Mouse (Mus musculus): Measurements from ENCODE around the gene Atg5. TPM values are rescaled to one million over a fixed set of nuclear protein-coding genes. Genes with fewer than 3 reads are reported as not detected.

Atg5 gene
- polyA plus RNA-seq, 1 experiment = 12.7 TPM

- Histone ChIP-seq H3K79me2 (ENCODE audit: control insufficient read depth, insufficient read depth) (no peaks in the 10 kb centered on the region), H3ac (ENCODE audit: control insufficient read depth, insufficient read length) (no peak overlapping the region), H3K4me2 (ENCODE audit: low read depth) (no peak overlapping the region), H3K36me3 (ENCODE audit: control insufficient read depth, insufficient read depth) (no peaks in the 10 kb centered on the region), H3K4me3 (no peak overlapping the region), H3K27me3 (ENCODE audit: control insufficient read depth, insufficient read depth, insufficient read length) (no peaks in the 10 kb centered on the region)
- TF ChIP-seq TCF3 (IDR thresholded peaks at IDR 0.05; ENCODE audit: insufficient read length, low read depth) (no peak), POLR2AphosphoS2 (IDR thresholded peaks at IDR 0.05; ENCODE audit: insufficient read length, low read depth) (no peak), MAX (IDR thresholded peaks at IDR 0.05; ENCODE audit: low read depth) (no peak), MYOG (IDR thresholded peaks at IDR 0.05; ENCODE audit: control insufficient read depth in 1 of 3, insufficient read depth in 1 of 3, insufficient read length in 2 of 3, low read depth in 2 of 3) (no peak), REST (IDR thresholded peaks at IDR 0.05; ENCODE audit: insufficient read depth, insufficient read length) (no peak), SRF (IDR thresholded peaks at IDR 0.05; ENCODE audit: control insufficient read depth, insufficient read length, low read depth) (no peak), E2F4 (IDR thresholded peaks at IDR 0.05; ENCODE audit: insufficient read depth) (no peak), USF1 (IDR thresholded peaks at IDR 0.05; ENCODE audit: low read depth) (no peak), POLR2A (IDR thresholded peaks at IDR 0.05; ENCODE audit: insufficient read length, low read depth) (no peak), CEBPB (IDR thresholded peaks at IDR 0.05; ENCODE audit: insufficient read depth, poor library complexity, severe bottlenecking) (no peak), MYOD1 (IDR thresholded peaks at IDR 0.05; ENCODE audit: control insufficient read depth in 1 of 3, insufficient read length in 2 of 3, low read depth in 2 of 3) (no peak), TCF12 (IDR thresholded peaks at IDR 0.05; ENCODE audit: insufficient read depth, poor library complexity, severe bottlenecking) (no peak)
Observed at GRCm38 (mm10) chr10:44340928-44341327, 72.8 kb downstream of the Atg5 start.

GRCm38 (mm10) chr10:44341826-44342521, 73.8 kb downstream of the Atg5 start:
- TF ChIP-seq E2F4 (IDR thresholded peaks at IDR 0.05; ENCODE audit: insufficient read depth) (no peak), POLR2AphosphoS2 (IDR thresholded peaks at IDR 0.05; ENCODE audit: insufficient read length, low read depth) (no peak)
- Histone ChIP-seq H3K27me3 (ENCODE audit: control insufficient read depth, insufficient read depth, insufficient read length) (no peaks in the 10 kb centered on the region), H3K4me2 (ENCODE audit: low read depth) (no peak overlapping the region), H3K36me3 (ENCODE audit: control insufficient read depth, insufficient read depth) (peaks cover under 1% of the 10 kb centered on the region), H3K4me3 (no peak overlapping the region), H3K79me2 (ENCODE audit: control insufficient read depth, insufficient read depth) (no peaks in the 10 kb centered on the region), H3ac (ENCODE audit: control insufficient read depth, insufficient read length) (no peak overlapping the region)

- Histone ChIP-seq H3ac (ENCODE audit: control insufficient read depth, insufficient read length) (no peak overlapping the region), H3K4me3 (no peak overlapping the region), H3K79me2 (ENCODE audit: control insufficient read depth, insufficient read depth) (no peaks in the 10 kb centered on the region), H3K27me3 (ENCODE audit: control insufficient read depth, insufficient read depth, insufficient read length) (no peaks in the 10 kb centered on the region), H3K4me2 (ENCODE audit: low read depth) (no peak overlapping the region), H3K36me3 (ENCODE audit: control insufficient read depth, insufficient read depth) (peaks cover 6% of the 10 kb centered on the region)
- no peak for TF ChIP-seq POLR2A (IDR thresholded peaks at IDR 0.05; ENCODE audit: insufficient read length, low read depth)
- TF ChIP-seq USF1 (IDR thresholded peaks at IDR 0.05; ENCODE audit: low read depth) = no peak
- no peak for TF ChIP-seq REST (IDR thresholded peaks at IDR 0.05; ENCODE audit: insufficient read depth, insufficient read length)
- no peak for TF ChIP-seq MYOG (IDR thresholded peaks at IDR 0.05; ENCODE audit: control insufficient read depth in 1 of 3, insufficient read depth in 1 of 3, insufficient read length in 2 of 3, low read depth in 2 of 3)
- no peak for TF ChIP-seq E2F4 (IDR thresholded peaks at IDR 0.05; ENCODE audit: insufficient read depth)
- TF ChIP-seq MYOD1 (IDR thresholded peaks at IDR 0.05; ENCODE audit: control insufficient read depth in 1 of 3, insufficient read length in 2 of 3, low read depth in 2 of 3) = no peak
- TF ChIP-seq CEBPB (IDR thresholded peaks at IDR 0.05; ENCODE audit: insufficient read depth, poor library complexity, severe bottlenecking) = no peak
- TF ChIP-seq MAX (IDR thresholded peaks at IDR 0.05; ENCODE audit: low read depth) = no peak
- TF ChIP-seq TCF12 (IDR thresholded peaks at IDR 0.05; ENCODE audit: insufficient read depth, poor library complexity, severe bottlenecking) = no peak
- no peak for TF ChIP-seq TCF3 (IDR thresholded peaks at IDR 0.05; ENCODE audit: insufficient read length, low read depth)
- no peak for TF ChIP-seq POLR2AphosphoS2 (IDR thresholded peaks at IDR 0.05; ENCODE audit: insufficient read length, low read depth)
- no peak for TF ChIP-seq SRF (IDR thresholded peaks at IDR 0.05; ENCODE audit: control insufficient read depth, insufficient read length, low read depth)
Observed at GRCm38 (mm10) chr10:44343351-44343750, 75.2 kb downstream of the Atg5 start.

- Histone ChIP-seq H3K79me2 (ENCODE audit: control insufficient read depth, insufficient read depth) (no peaks in the 10 kb centered on the region), H3K4me3 (no peak overlapping the region), H3K27me3 (ENCODE audit: control insufficient read depth, insufficient read depth, insufficient read length) (no peaks in the 10 kb centered on the region), H3K36me3 (ENCODE audit: control insufficient read depth, insufficient read depth) (peaks cover 6% of the 10 kb centered on the region), H3ac (ENCODE audit: control insufficient read depth, insufficient read length) (no peak overlapping the region), H3K4me2 (ENCODE audit: low read depth) (no peak overlapping the region)
- TF ChIP-seq REST (IDR thresholded peaks at IDR 0.05; ENCODE audit: insufficient read depth, insufficient read length) (no peak), USF1 (IDR thresholded peaks at IDR 0.05; ENCODE audit: low read depth) (no peak), POLR2A (IDR thresholded peaks at IDR 0.05; ENCODE audit: insufficient read length, low read depth) (no peak), TCF12 (IDR thresholded peaks at IDR 0.05; ENCODE audit: insufficient read depth, poor library complexity, severe bottlenecking) (no peak), MYOG (IDR thresholded peaks at IDR 0.05; ENCODE audit: control insufficient read depth in 1 of 3, insufficient read depth in 1 of 3, insufficient read length in 2 of 3, low read depth in 2 of 3) (no peak), MAX (IDR thresholded peaks at IDR 0.05; ENCODE audit: low read depth) (no peak), POLR2AphosphoS2 (IDR thresholded peaks at IDR 0.05; ENCODE audit: insufficient read length, low read depth) (no peak), E2F4 (IDR thresholded peaks at IDR 0.05; ENCODE audit: insufficient read depth) (no peak), MYOD1 (IDR thresholded peaks at IDR 0.05; ENCODE audit: control insufficient read depth in 1 of 3, insufficient read length in 2 of 3, low read depth in 2 of 3) (no peak), SRF (IDR thresholded peaks at IDR 0.05; ENCODE audit: control insufficient read depth, insufficient read length, low read depth) (no peak), CEBPB (IDR thresholded peaks at IDR 0.05; ENCODE audit: insufficient read depth, poor library complexity, severe bottlenecking) (no peak), TCF3 (IDR thresholded peaks at IDR 0.05; ENCODE audit: insufficient read length, low read depth) (no peak)
Observed at GRCm38 (mm10) chr10:44347549-44348172, 79.5 kb downstream of the Atg5 start.

Measured in myocyte (in vitro differentiated cells).